Mouse (Mus musculus) myocyte (in vitro differentiated cells): ENCODE data around the gene Cog2. TPM values are rescaled to one million over a fixed set of nuclear protein-coding genes. Genes with fewer than 3 reads are reported as not detected.

Experiments
- H3K27me3 ChIP-seq: one replicate; pipeline ENCODE4 v1.6.1; 2011; ENCODE audit not compliant: control insufficient read depth, insufficient read depth, insufficient read length
- H3K36me3 ChIP-seq: one replicate; pipeline ENCODE4 v1.6.1; 2011; ENCODE audit not compliant: control insufficient read depth, insufficient read depth
- H3K4me2 ChIP-seq: one replicate; pipeline ENCODE4 v1.6.1; 2011; ENCODE audit warnings: low read depth, control low read depth
- H3K4me3 ChIP-seq: one replicate; pipeline ENCODE4 v1.5.1; 2011; ENCODE audit warnings: mild to moderate bottlenecking, control low read depth, moderate library complexity
- H3K79me2 ChIP-seq: one replicate; pipeline ENCODE4 v1.6.1; 2011; ENCODE audit not compliant: control insufficient read depth, insufficient read depth
- H3ac ChIP-seq: one replicate; pipeline ENCODE4 v1.6.1; 2011; ENCODE audit not compliant: control insufficient read depth, insufficient read length
- CEBPB ChIP-seq: IDR thresholded peaks from 2 replicates; pipeline ENCODE4 v1.6.1; 2011; ENCODE audit warnings: mild to moderate bottlenecking, moderate library complexity; ENCODE audit not compliant: poor library complexity, insufficient read depth, severe bottlenecking
- E2F4 ChIP-seq: IDR thresholded peaks from one replicate; pipeline ENCODE4 v1.6.1; 2011; ENCODE audit warnings: mild to moderate bottlenecking, control low read depth, moderate library complexity; ENCODE audit not compliant: insufficient read depth
- MAX ChIP-seq: IDR thresholded peaks from one replicate; pipeline ENCODE4 v1.6.1; 2011; ENCODE audit warnings: low read depth, mild to moderate bottlenecking, control low read depth
- MYOD1 ChIP-seq, 3 experiments: IDR thresholded peaks; one replicate each; pipeline ENCODE4 v1.6.1; 2011; ENCODE audit warnings: control low read depth in 2 of 3, low read depth in 2 of 3, mild to moderate bottlenecking in 2 of 3, moderate library complexity in 1 of 3; ENCODE audit not compliant: insufficient read length in 2 of 3, control insufficient read depth in 1 of 3
- MYOG ChIP-seq, 3 experiments: IDR thresholded peaks; one replicate each; pipeline ENCODE4 v1.6.1; 2011; ENCODE audit warnings: control low read depth in 2 of 3, low read depth in 2 of 3, mild to moderate bottlenecking in 2 of 3; ENCODE audit not compliant: insufficient read length in 2 of 3, control insufficient read depth in 1 of 3, insufficient read depth in 1 of 3
- POLR2A ChIP-seq: IDR thresholded peaks from one replicate; pipeline ENCODE4 v1.6.1; 2011; ENCODE audit warnings: low read depth, mild to moderate bottlenecking, control low read depth, moderate library complexity; ENCODE audit not compliant: insufficient read length
- POLR2AphosphoS2 ChIP-seq: IDR thresholded peaks from one replicate; pipeline ENCODE4 v1.6.1; 2011; ENCODE audit warnings: low read depth, control low read depth; ENCODE audit not compliant: insufficient read length
- REST ChIP-seq: IDR thresholded peaks from one replicate; pipeline ENCODE4 v1.6.1; 2011; ENCODE audit warnings: mild to moderate bottlenecking, control low read depth, moderate library complexity; ENCODE audit not compliant: insufficient read depth, insufficient read length
- SRF ChIP-seq: IDR thresholded peaks from one replicate; pipeline ENCODE4 v1.6.1; 2011; ENCODE audit warnings: low read depth; ENCODE audit not compliant: control insufficient read depth, insufficient read length
- TCF12 ChIP-seq: IDR thresholded peaks from one replicate; pipeline ENCODE4 v1.6.1; 2011; ENCODE audit warnings: mild to moderate bottlenecking, control low read depth; ENCODE audit not compliant: poor library complexity, insufficient read depth, severe bottlenecking
- TCF3 ChIP-seq: IDR thresholded peaks from one replicate; pipeline ENCODE4 v1.6.1; 2011; ENCODE audit warnings: low read depth, control low read depth; ENCODE audit not compliant: insufficient read length
- polyA plus RNA-seq: library from polyadenylated mRNA; unstranded; fragments of >200 nt; fragmentation: generic; extraction: Trizol; gene quantifications from one replicate; pipeline ENCODE4 v1.2.1, GENCODE M21; 2012; ENCODE audit warnings: missing spikeins

The Cog2 gene
- polyA plus RNA-seq, 1 experiment = 26.3 TPM

- H3K4me3 ChIP-seq = no peak overlapping the region
- H3K27me3 ChIP-seq = peaks cover 10% of the 10 kb centered on the region
- no peak overlapping the region for H3ac ChIP-seq
- no peak overlapping the region for H3K4me2 ChIP-seq
- TF ChIP-seq TCF3 = no peak
- no peak for TF ChIP-seq TCF12
- no peak for TF ChIP-seq CEBPB
- TF ChIP-seq POLR2A = no peak
- no peak for TF ChIP-seq MYOD1 (IDR thresholded peaks at IDR 0.05; ENCODE audit: control insufficient read depth in 1 of 3, insufficient read length in 2 of 3, low read depth in 2 of 3)
- no peak for TF ChIP-seq MAX
- no peak for TF ChIP-seq SRF
- TF ChIP-seq POLR2AphosphoS2 = no peak
- no peaks in the 10 kb centered on the region for H3K79me2 ChIP-seq
- no peaks in the 10 kb centered on the region for H3K36me3 ChIP-seq
These were observed 65.3 kb downstream of the Cog2 start for GRCm38 (mm10) chr8:124585718-124586425.

GRCm38 (mm10) chr8:124586556-124586955, 66.0 kb downstream of the Cog2 start:
- Histone ChIP-seq H3K79me2 (no peaks in the 10 kb centered on the region), H3K4me2 (no peak overlapping the region), H3K36me3 (no peaks in the 10 kb centered on the region), H3K27me3 (peaks cover 10% of the 10 kb centered on the region), H3K4me3 (no peak overlapping the region), H3ac (no peak overlapping the region)
- TF ChIP-seq E2F4 (no peak), MYOD1 (IDR thresholded peaks at IDR 0.05; ENCODE audit: control insufficient read depth in 1 of 3, insufficient read length in 2 of 3, low read depth in 2 of 3) (no peak), TCF12 (no peak), MYOG (IDR thresholded peaks at IDR 0.05; ENCODE audit: control insufficient read depth in 1 of 3, insufficient read depth in 1 of 3, insufficient read length in 2 of 3, low read depth in 2 of 3) (no peak), CEBPB (no peak), REST (no peak)

- Histone ChIP-seq H3K4me2 (no peak overlapping the region), H3K4me3 (no peak overlapping the region), H3K79me2 (no peaks in the 10 kb centered on the region), H3ac (no peak overlapping the region), H3K36me3 (no peaks in the 10 kb centered on the region), H3K27me3 (peaks cover 10% of the 10 kb centered on the region)
- TF ChIP-seq TCF12 (no peak), MYOG (IDR thresholded peaks at IDR 0.05; ENCODE audit: control insufficient read depth in 1 of 3, insufficient read depth in 1 of 3, insufficient read length in 2 of 3, low read depth in 2 of 3) (no peak), MYOD1 (IDR thresholded peaks at IDR 0.05; ENCODE audit: control insufficient read depth in 1 of 3, insufficient read length in 2 of 3, low read depth in 2 of 3) (no peak), E2F4 (no peak), POLR2A (no peak)
These were observed 68.8 kb downstream of the Cog2 start for GRCm38 (mm10) chr8:124589393-124589792.

Other genes starting within 250 kb of the Cog2 start
- gene Pgbd5, start 81.1 kb upstream of the Cog2 start, polyA plus RNA-seq = 0.19 TPM
- gene Agt, start 48.9 kb downstream of the Cog2 start, polyA plus RNA-seq = 0.70 TPM
- gene Capn9, start 55.3 kb downstream of the Cog2 start, polyA plus RNA-seq = 0.04 TPM
- gene 2310022B05Rik, start 142.6 kb downstream of the Cog2 start, polyA plus RNA-seq = 102 TPM
- gene Ttc13, start 201.2 kb downstream of the Cog2 start, polyA plus RNA-seq = 25.6 TPM
- 10.0 TPM for gene Arv1, start 201.4 kb downstream of the Cog2 start, polyA plus RNA-seq
- 0.36 TPM for gene Fam89a, start 231.1 kb downstream of the Cog2 start, polyA plus RNA-seq